Mouse (Mus musculus) heart, postnatal 14 days (tissue): Measurements from ENCODE around the gene Birc7. TPM values are rescaled to one million over a fixed set of nuclear protein-coding genes. Genes with fewer than 3 reads are reported as not detected.

Source experiments
- DNase-seq, 2 experiments: peaks; one replicate each; pipeline ENCODE4 v3.0.0; 2021 to 2022
- intact Hi-C: fragments of 180-260 bp; cut with DNase I; formaldehyde crosslinking; loops from one replicate; pipeline ENCODE4 v1.15.1; 2025
- long read RNA-seq, 2 experiments: library from polyadenylated mRNA; stranded (forward); transcript quantifications; one replicate each; pipeline ENCODE4 v2.0.0; 2021
- total RNA-seq, 2 experiments: library from RNA; stranded (reverse); gene quantifications; 2 replicates each; pipeline ENCODE4 v1.2.3; 2021

Gene Birc7
- not detected for total RNA-seq
- long read RNA-seq, experiment 1: 0 reads
- long read RNA-seq, experiment 2: 0 reads

GRCm38 (mm10) chr2:180928723-180929122 is at the start of gene Birc7:
Gene Birc7 (plus strand): TSS chr2:180929023.
- no peak for DNase-seq
- intact Hi-C loops: no loop called here

GRCm38 (mm10) chr2:180879365-180880067 is 49.3 kb upstream of the Birc7 start:
- no peak for DNase-seq
- intact Hi-C loops: no loop called here

- DNase-seq: no peak
- intact Hi-C loops: no loop called here
These were observed 47.5 kb upstream of the Birc7 start for GRCm38 (mm10) chr2:180881281-180881680.

- DNase-seq: no peak
- intact Hi-C loops: no loop called here
These were observed 43.6 kb upstream of the Birc7 start for GRCm38 (mm10) chr2:180885270-180885669.

- intact Hi-C loops: no loop called here
- DNase-seq: no peak
These were observed 39.4 kb upstream of the Birc7 start for GRCm38 (mm10) chr2:180889271-180889920.

- intact Hi-C loops: no loop called here
- no peak for DNase-seq
These were observed 38.9 kb upstream of the Birc7 start for GRCm38 (mm10) chr2:180889921-180890280.

GRCm38 (mm10) chr2:180890422-180891074 is 38.3 kb upstream of the Birc7 start:
- DNase-seq: no peak
- intact Hi-C loops: no loop called here

- no peak for DNase-seq
- intact Hi-C loops: no loop called here
These were observed 37.6 kb upstream of the Birc7 start for GRCm38 (mm10) chr2:180891075-180891834.

- no peak for DNase-seq
- intact Hi-C loops: no loop called here
These were observed 36.9 kb upstream of the Birc7 start for GRCm38 (mm10) chr2:180891835-180892323.

GRCm38 (mm10) chr2:180892841-180893521 is 35.8 kb upstream of the Birc7 start:
- intact Hi-C loops: no loop called here
- DNase-seq: peak in 1 of 2 experiments; percentile 19

GRCm38 (mm10) chr2:180893537-180894028 is 35.2 kb upstream of the Birc7 start:
- intact Hi-C loops: no loop called here
- DNase-seq: no peak

- intact Hi-C loops: no loop called here
- peak; percentile 62 to 70 for DNase-seq
These were observed 34.7 kb upstream of the Birc7 start for GRCm38 (mm10) chr2:180894029-180894623.

GRCm38 (mm10) chr2:180894734-180895133 is 34.1 kb upstream of the Birc7 start:
- intact Hi-C loops: loop anchor here (5.0 kb wide), 1 partner anchor 107 kb away; no protein-coding TSS in a partner anchor
- peak; percentile 58 to 70 for DNase-seq

- intact Hi-C loops: loop anchor here (5.0 kb wide), 1 partner anchor 108 kb away; no protein-coding TSS in a partner anchor
- no peak for DNase-seq
These were observed 33.5 kb upstream of the Birc7 start for GRCm38 (mm10) chr2:180895321-180895720.

GRCm38 (mm10) chr2:180895837-180896525 is 32.8 kb upstream of the Birc7 start:
- DNase-seq: no peak
- intact Hi-C loops: loop anchor here (5.0 kb wide), 1 partner anchor 109 kb away; no protein-coding TSS in a partner anchor

GRCm38 (mm10) chr2:180896819-180897625 is 31.8 kb upstream of the Birc7 start:
- no peak for DNase-seq

GRCm38 (mm10) chr2:180897857-180898256 is 31.0 kb upstream of the Birc7 start:
- intact Hi-C loops: loop anchor here (5.0 kb wide), 1 partner anchor 111 kb away; no protein-coding TSS in a partner anchor
- no peak for DNase-seq

More at GRCm38 (mm10) chr2:180896819-180897625, 31.8 kb upstream of the Birc7 start:
- intact Hi-C loops: loop anchor here (5.0 kb wide), 1 partner anchor 110 kb away; no protein-coding TSS in a partner anchor

GRCm38 (mm10) chr2:180902086-180902485 is 26.7 kb upstream of the Birc7 start:
- DNase-seq: no peak
- intact Hi-C loops: no loop called here
